Mouse (Mus musculus) liver, embryonic 14.5 days (tissue): Measurements from ENCODE around the gene Rrp7a. TPM values are rescaled to one million over a fixed set of nuclear protein-coding genes. Genes with fewer than 3 reads are reported as not detected.

ENCODE experiments used
- ATAC-seq: fragments of 200-750 bp; cut with Nextera tagmentation; 2 replicates; pipeline ENCODE4 v1.8.0; 2017; ENCODE audit warnings: moderate number of reproducible peaks, mild to moderate bottlenecking, moderate library complexity; ENCODE audit not compliant: insufficient read depth
- DNase-seq, 3 experiments: peaks; one replicate each; pipeline ENCODE4 v3.0.0-alpha.2; 2012 to 2013; ENCODE audit warnings: low read depth in 3 of 3, low spot score in 3 of 3
- H3K27ac ChIP-seq: fragments of 300-500 bp; sonication (generic); 2 replicates; pipeline ENCODE4 v1.5.1; 2014; ENCODE audit warnings: moderate library complexity, mild to moderate bottlenecking, control low read depth, inconsistent platforms
- H3K27me3 ChIP-seq: fragments of 300-500 bp; sonication (generic); 2 replicates; pipeline ENCODE4 v1.6.1; 2014; ENCODE audit warnings: mild to moderate bottlenecking, low read length, moderate library complexity; ENCODE audit not compliant: control insufficient read depth, insufficient read depth
- H3K36me3 ChIP-seq: fragments of 300-500 bp; sonication (generic); replicated peaks from 2 replicates; pipeline ENCODE4 v1.6.1; 2014; ENCODE audit warnings: low read depth; ENCODE audit not compliant: control insufficient read depth, insufficient read depth
- H3K4me1 ChIP-seq, 2 experiments: fragments of 200-500 bp in 1 of 2; fragments of 300-500 bp in 1 of 2; sonication (generic) in 1 of 2; replicated peaks; 2 replicates each; pipeline ENCODE4 v1.6.1; 2012 to 2014; ENCODE audit warnings: antibody characterized with exemption in 1 of 2, inconsistent platforms in 1 of 2, low read length in 1 of 2; ENCODE audit not compliant: control insufficient read depth in 2 of 2, insufficient read depth in 2 of 2
- H3K4me2 ChIP-seq: fragments of 300-500 bp; sonication (generic); 2 replicates; pipeline ENCODE4 v1.6.1; 2014; ENCODE audit warnings: low read depth, mild to moderate bottlenecking, control low read depth, moderate library complexity
- H3K4me3 ChIP-seq, 2 experiments: fragments of 200-500 bp in 1 of 2; fragments of 300-500 bp in 1 of 2; sonication (generic) in 1 of 2; 2 replicates each; pipeline ENCODE4 v1.5.1; 2012 to 2014; ENCODE audit warnings: low read depth in 2 of 2, low read length in 2 of 2, mild to moderate bottlenecking in 2 of 2, control low read depth in 1 of 2, inconsistent platforms in 1 of 2, moderate library complexity in 1 of 2; ENCODE audit not compliant: insufficient read depth in 1 of 2
- H3K9ac ChIP-seq: fragments of 300-500 bp; sonication (generic); replicated peaks from 2 replicates; pipeline ENCODE4 v1.6.1; 2014; ENCODE audit warnings: mild to moderate bottlenecking, control low read depth, moderate library complexity
- H3K9me3 ChIP-seq: fragments of 300-500 bp; sonication (generic); 2 replicates; pipeline ENCODE4 v1.6.1; 2016; ENCODE audit warnings: low read length, mixed read lengths; ENCODE audit not compliant: control insufficient read depth
- CTCF ChIP-seq: IDR thresholded peaks from 2 replicates; pipeline ENCODE4 v1.5.1; 2016; ENCODE audit warnings: antibody characterized with exemption, low read depth, control low read depth
- EP300 ChIP-seq: IDR thresholded peaks from 2 replicates; pipeline ENCODE4 v1.6.1; 2016; ENCODE audit warnings: antibody characterized with exemption, low read depth
- WGBS: fragments of 180-500 bp; shearing (Covaris S2); extraction: QIAGEN DNeasy Blood & Tissue Kit; methylation state at CpG from one replicate; pipeline ENCODE4 v1.1.7; 2014; ENCODE audit not compliant: insufficient replicate concordance; 5-methylcytosine and 5-hydroxymethylcytosine counted together
- polyA plus RNA-seq, 2 experiments: library from polyadenylated mRNA; depleted of rRNA in 1 of 2; stranded (reverse) in 1 of 2; unstranded in 1 of 2; fragments of >200 nt; fragmentation: Nextera tagmentation in 1 of 2; extraction: Ambion mirVana in 1 of 2; gene quantifications; 2 replicates each; pipeline versions ENCODE4 v1.2.1 to v1.2.3; 2012 to 2014

The Rrp7a gene
- polyA plus RNA-seq, 2 experiments = 21.2 to 23.9 TPM

- H3K9me3 ChIP-seq = no peaks in the 10 kb centered on the region
- under 1% methylated on average over 56 of the region's 56 CpGs for WGBS
- DNase-seq (peak; percentile 98), ATAC-seq (peak; percentile 88)
- peak within 1 kb of the TSS; percentile 95 for H3K4me2 ChIP-seq
- H3K27ac ChIP-seq = peak within 1 kb of the TSS; percentile 88
- peaks cover 6 to 7% of the 10 kb centered on the region in 2 experiments; a peak in 3 of 4 replicates for H3K4me1 ChIP-seq
- H3K27me3 ChIP-seq = no peaks in the 10 kb centered on the region
- no peak for TF ChIP-seq CTCF
- peak; percentile 73 for TF ChIP-seq EP300
- H3K36me3 ChIP-seq = peaks cover 27% of the 10 kb centered on the region
- peak within 1 kb of the TSS; percentile 78 to 82 for H3K4me3 ChIP-seq
- peak within 1 kb of the TSS; percentile 83 for H3K9ac ChIP-seq
Observed at GRCm38 (mm10) chr15:83149196-83150072, 26.8 kb upstream of the Rrp7a start, which contains the start of gene Poldip3. Gene Poldip3 (minus strand): TSS chr15:83149384.

- peak; percentile 80 for ATAC-seq
- peak overlapping the region; percentile 83 for H3K9ac ChIP-seq
- TF ChIP-seq CTCF (no peak), EP300 (no peak)
- peaks cover 6 to 7% of the 10 kb centered on the region in 2 experiments; a peak in 3 of 4 replicates for H3K4me1 ChIP-seq
- peak overlapping the region; percentile 95 for H3K4me2 ChIP-seq
- no peaks in the 10 kb centered on the region for H3K9me3 ChIP-seq
- 0% methylated on average over 27 of the region's 41 CpGs for WGBS
- H3K27me3 ChIP-seq = no peaks in the 10 kb centered on the region
- H3K36me3 ChIP-seq = peaks cover 21% of the 10 kb centered on the region
- peak overlapping the region; percentile 88 for H3K27ac ChIP-seq
- peak overlapping the region; percentile 78 to 82 for H3K4me3 ChIP-seq
- DNase-seq = no peak
Observed at GRCm38 (mm10) chr15:83148801-83149195, 26.2 kb upstream of the Rrp7a start.

GRCm38 (mm10) chr15:83148395-83148794 lies 25.8 kb upstream of the Rrp7a start:
- H3K4me3 ChIP-seq = peak overlapping the region; percentile 78 to 82
- no peaks in the 10 kb centered on the region for H3K27me3 ChIP-seq
- H3K9ac ChIP-seq = peak overlapping the region; percentile 83
- H3K27ac ChIP-seq = peak overlapping the region; percentile 88
- ATAC-seq = no peak
- 2% methylated on average over 21 of the region's 21 CpGs for WGBS
- peaks cover 6 to 7% of the 10 kb centered on the region in 2 experiments; a peak in 3 of 4 replicates for H3K4me1 ChIP-seq
- peaks cover 17% of the 10 kb centered on the region for H3K36me3 ChIP-seq
- no peaks in the 10 kb centered on the region for H3K9me3 ChIP-seq
- peak overlapping the region; percentile 95 for H3K4me2 ChIP-seq
- no peak for DNase-seq
- TF ChIP-seq CTCF (no peak), EP300 (no peak)

GRCm38 (mm10) chr15:83145541-83145940 lies 22.9 kb upstream of the Rrp7a start:
- H3K9ac ChIP-seq = no peak overlapping the region
- ATAC-seq = no peak
- no peak for TF ChIP-seq EP300
- no peak for TF ChIP-seq CTCF
- peaks cover 6 to 7% of the 10 kb centered on the region in 2 experiments; a peak in 3 of 4 replicates for H3K4me1 ChIP-seq
- no peak overlapping the region for H3K27ac ChIP-seq
- no peak overlapping the region for H3K4me3 ChIP-seq
- H3K4me2 ChIP-seq = no peak overlapping the region
- H3K9me3 ChIP-seq = no peaks in the 10 kb centered on the region
- no peaks in the 10 kb centered on the region for H3K27me3 ChIP-seq
- 72% methylated on average over 6 of the region's 6 CpGs for WGBS
- H3K36me3 ChIP-seq = peaks cover 12% of the 10 kb centered on the region
- DNase-seq = no peak

- Histone ChIP-seq H3K27me3 (no peaks in the 10 kb centered on the region), H3K9ac (no peak overlapping the region), H3K27ac (no peak overlapping the region), H3K4me2 (no peak overlapping the region), H3K4me1 (peaks cover 0 to 4% of the 10 kb centered on the region in 2 experiments; a peak in 2 of 4 replicates), H3K4me3 (no peak overlapping the region), H3K9me3 (no peaks in the 10 kb centered on the region), H3K36me3 (peaks cover 20% of the 10 kb centered on the region)
- no peak for DNase-seq
- no peak for TF ChIP-seq EP300
- TF ChIP-seq CTCF = no peak
- no peak for ATAC-seq
- WGBS = 83% methylated on average over 5 of the region's 5 CpGs
Observed at GRCm38 (mm10) chr15:83142861-83143260, 20.3 kb upstream of the Rrp7a start.
